Mouse (Mus musculus): ENCODE results near the gene Ncbp3. TPM values are rescaled to one million over a fixed set of nuclear protein-coding genes. Genes with fewer than 3 reads are reported as not detected.

Ncbp3 gene
- total and polyA plus RNA-seq, 3 experiments = 8.4 to 9.3 TPM; not detected in 1

DNA sequence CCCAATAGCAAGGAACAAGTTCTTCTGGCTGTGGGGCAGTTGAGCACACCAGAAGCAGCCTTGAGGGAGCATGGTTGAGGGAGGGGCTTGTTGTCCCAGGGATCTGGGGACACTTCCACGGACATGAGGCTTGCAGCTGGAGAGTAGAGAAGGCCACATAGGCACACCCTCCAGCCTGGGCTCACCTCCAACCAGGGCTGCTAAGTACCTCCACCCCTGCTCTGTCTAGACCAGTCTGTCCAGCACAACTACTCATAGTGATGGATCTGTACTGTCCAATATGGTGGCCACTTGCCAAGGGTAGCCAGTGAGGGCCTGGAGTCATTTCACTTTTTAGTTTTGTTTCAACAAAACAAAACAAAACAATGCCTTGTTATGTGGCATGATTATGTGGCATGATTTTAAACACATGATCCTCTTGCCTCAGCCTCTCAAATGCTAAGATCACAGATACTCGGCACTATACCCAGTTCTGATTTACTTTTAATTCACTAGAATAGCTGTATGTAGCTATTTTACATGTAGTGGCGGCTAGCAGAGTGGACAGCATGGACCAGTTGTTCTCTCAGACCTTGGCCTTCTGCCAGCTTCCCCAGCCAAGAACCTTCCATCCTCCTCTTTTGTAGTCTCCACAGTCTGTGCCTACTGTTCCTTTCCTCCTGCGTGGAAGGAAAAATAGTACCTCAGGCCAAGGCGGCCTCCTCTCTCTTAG, 32.0 kb upstream of the Ncbp3 start:
- no peak overlapping the region for H3K27ac ChIP-seq (ENCODE audit: control insufficient read depth, low read depth, low read length)
- no peaks in the 10 kb centered on the region for H3K27me3 ChIP-seq (ENCODE audit: control insufficient read depth in 1 of 2, insufficient read depth in 2 of 2, low read length in 2 of 2)
- no peak overlapping the region for H3K4me3 ChIP-seq (ENCODE audit: control insufficient read depth in 1 of 2, insufficient read depth in 1 of 2, low read depth in 2 of 2, low read length in 2 of 2)
- H3K4me1 ChIP-seq (ENCODE audit: control insufficient read depth in 1 of 2, insufficient read depth in 2 of 2, low read length in 2 of 2) = peaks cover 2 to 5% of the 10 kb centered on the region in 2 experiments
- DNase-seq (ENCODE audit: low read depth, low spot score) = no peak
- no peaks in the 10 kb centered on the region; a peak in 1 of 4 replicates for H3K36me3 ChIP-seq (ENCODE audit: control insufficient read depth in 1 of 2, insufficient read depth in 2 of 2, low read length in 2 of 2)
- H3K79me2 ChIP-seq (ENCODE audit: control insufficient read depth, insufficient read depth, low read length, poor library complexity) = no peaks in the 10 kb centered on the region; the same call in 1 of the 2 replicates
- H3K9ac ChIP-seq (ENCODE audit: control insufficient read depth, low read depth, low read length, poor library complexity, severe bottlenecking) = no peak overlapping the region
- no peak for TF ChIP-seq MAFK (IDR thresholded peaks at IDR 0.05; ENCODE audit: borderline replicate concordance, low read depth, low read length)
- no peak for TF ChIP-seq MYC (IDR thresholded peaks at IDR 0.05; ENCODE audit: low read depth, low read length)
- TF ChIP-seq CTCF (IDR thresholded peaks at IDR 0.05 in 2 of 3, conservative IDR thresholded peaks at IDR 0.05 in 1 of 3; ENCODE audit: control insufficient read depth in 1 of 3, insufficient read depth in 1 of 3, low read depth in 2 of 3, low read length in 3 of 3, poor library complexity in 1 of 3, severe bottlenecking in 1 of 3) = no peak
- TF ChIP-seq MXI1 (IDR thresholded peaks at IDR 0.05; ENCODE audit: low read depth, low read length) = no peak
- TF ChIP-seq ZKSCAN1 (IDR thresholded peaks at IDR 0.05; ENCODE audit: low read depth, low read length) = no peak
- no peak for TF ChIP-seq RAD21 (IDR thresholded peaks at IDR 0.05; ENCODE audit: low read depth, low read length)
- no peak for TF ChIP-seq CHD2 (IDR thresholded peaks at IDR 0.05; ENCODE audit: low read length)
- TF ChIP-seq POLR2A (IDR thresholded peaks at IDR 0.05; ENCODE audit: control insufficient read depth in 1 of 2, insufficient read depth in 1 of 2, low read depth in 1 of 2, low read length in 2 of 2, poor library complexity in 1 of 2) = no peak
- TF ChIP-seq CHD1 (IDR thresholded peaks at IDR 0.05; ENCODE audit: low read depth, low read length) = no peak
- TF ChIP-seq ZNF384 (IDR thresholded peaks at IDR 0.05; ENCODE audit: low read depth, low read length) = no peak
- no peak for TF ChIP-seq MAX (IDR thresholded peaks at IDR 0.05; ENCODE audit: low read length)
- TF ChIP-seq TCF12 (IDR thresholded peaks at IDR 0.05; ENCODE audit: low read depth, low read length) = no peak
- no peak for TF ChIP-seq USF1 (IDR thresholded peaks at IDR 0.05; ENCODE audit: low read depth, low read length)
- no peak for TF ChIP-seq HCFC1 (IDR thresholded peaks at IDR 0.05; ENCODE audit: low read depth, low read length)
- no peaks in the 10 kb centered on the region for H3K9me3 ChIP-seq (replicated peaks; ENCODE audit: insufficient read depth, low read length)

DNA sequence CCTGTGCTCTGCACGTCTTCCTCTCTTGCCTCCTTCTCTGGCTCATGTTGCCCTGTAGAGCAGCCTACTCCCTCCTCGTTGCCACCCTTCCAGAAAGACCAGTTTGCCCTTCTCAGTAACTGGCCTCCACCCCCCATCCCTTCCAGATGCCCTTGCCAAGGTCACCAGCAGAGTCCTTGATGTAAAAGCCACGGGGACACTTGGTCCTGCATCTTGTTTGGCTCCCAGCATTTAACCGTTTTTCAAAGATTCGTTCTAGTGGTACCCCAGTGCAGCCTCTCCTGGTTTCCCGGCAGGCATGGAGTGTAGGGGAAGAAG, 31.5 kb upstream of the Ncbp3 start:
- H3K27me3 ChIP-seq (ENCODE audit: control insufficient read depth in 1 of 2, insufficient read depth in 2 of 2, low read length in 2 of 2) = no peaks in the 10 kb centered on the region
- no peaks in the 10 kb centered on the region; a peak in 1 of 4 replicates for H3K36me3 ChIP-seq (ENCODE audit: control insufficient read depth in 1 of 2, insufficient read depth in 2 of 2, low read length in 2 of 2)
- peaks cover 2 to 5% of the 10 kb centered on the region in 2 experiments for H3K4me1 ChIP-seq (ENCODE audit: control insufficient read depth in 1 of 2, insufficient read depth in 2 of 2, low read length in 2 of 2)
- H3K27ac ChIP-seq (ENCODE audit: control insufficient read depth, low read depth, low read length) = no peak overlapping the region
- H3K4me3 ChIP-seq (ENCODE audit: control insufficient read depth in 1 of 2, insufficient read depth in 1 of 2, low read depth in 2 of 2, low read length in 2 of 2) = no peak overlapping the region
- H3K9ac ChIP-seq (ENCODE audit: control insufficient read depth, low read depth, low read length, poor library complexity, severe bottlenecking) = no peak overlapping the region
- no peaks in the 10 kb centered on the region; the same call in 1 of the 2 replicates for H3K79me2 ChIP-seq (ENCODE audit: control insufficient read depth, insufficient read depth, low read length, poor library complexity)
- DNase-seq (ENCODE audit: low read depth, low spot score) = no peak
- H3K9me3 ChIP-seq (replicated peaks; ENCODE audit: insufficient read depth, low read length) = no peaks in the 10 kb centered on the region
- TF ChIP-seq GATA1 (IDR thresholded peaks at IDR 0.05; ENCODE audit: low read depth, low read length) (no peak), MEF2A (IDR thresholded peaks at IDR 0.05; ENCODE audit: extremely low read depth, insufficient replicate concordance, low read depth, low read length, poor library complexity, severe bottlenecking) (no peak), USF2 (IDR thresholded peaks at IDR 0.05; ENCODE audit: borderline replicate concordance in 1 of 2, insufficient read depth in 1 of 2, low read depth in 1 of 2, low read length in 2 of 2) (no peak), POLR2AphosphoS5 (IDR thresholded peaks at IDR 0.05; ENCODE audit: borderline replicate concordance, low read depth, low read length) (no peak), KAT2A (conservative IDR thresholded peaks at IDR 0.05; ENCODE audit: low read depth, low read length) (no peak), NELFE (IDR thresholded peaks at IDR 0.05; ENCODE audit: low read depth, low read length) (no peak), ZC3H11A (IDR thresholded peaks at IDR 0.05; ENCODE audit: low read depth, low read length) (no peak), HCFC1 (IDR thresholded peaks at IDR 0.05; ENCODE audit: low read depth, low read length) (no peak), NRF1 (IDR thresholded peaks at IDR 0.05; ENCODE audit: insufficient read depth, low read depth, low read length, poor library complexity, severe bottlenecking) (no peak), E2F4 (IDR thresholded peaks at IDR 0.05; ENCODE audit: borderline replicate concordance, low read depth, low read length) (no peak), ZMIZ1 (IDR thresholded peaks at IDR 0.05; ENCODE audit: low read depth, low read length) (no peak), MAX (IDR thresholded peaks at IDR 0.05; ENCODE audit: low read length) (no peak)

Measured in MEL (cell line).